Mouse (Mus musculus) monocyte, adult 59 days (primary cell): ENCODE results near the gene Grid2ip. TPM values are rescaled to one million over a fixed set of nuclear protein-coding genes. Genes with fewer than 3 reads are reported as not detected.

ENCODE experiments used
- total RNA-seq, 2 experiments: library from RNA; stranded (reverse); gene quantifications; one replicate each; pipeline ENCODE4 v1.2.4; 2023

Grid2ip gene
- not detected for total RNA-seq

DNA sequence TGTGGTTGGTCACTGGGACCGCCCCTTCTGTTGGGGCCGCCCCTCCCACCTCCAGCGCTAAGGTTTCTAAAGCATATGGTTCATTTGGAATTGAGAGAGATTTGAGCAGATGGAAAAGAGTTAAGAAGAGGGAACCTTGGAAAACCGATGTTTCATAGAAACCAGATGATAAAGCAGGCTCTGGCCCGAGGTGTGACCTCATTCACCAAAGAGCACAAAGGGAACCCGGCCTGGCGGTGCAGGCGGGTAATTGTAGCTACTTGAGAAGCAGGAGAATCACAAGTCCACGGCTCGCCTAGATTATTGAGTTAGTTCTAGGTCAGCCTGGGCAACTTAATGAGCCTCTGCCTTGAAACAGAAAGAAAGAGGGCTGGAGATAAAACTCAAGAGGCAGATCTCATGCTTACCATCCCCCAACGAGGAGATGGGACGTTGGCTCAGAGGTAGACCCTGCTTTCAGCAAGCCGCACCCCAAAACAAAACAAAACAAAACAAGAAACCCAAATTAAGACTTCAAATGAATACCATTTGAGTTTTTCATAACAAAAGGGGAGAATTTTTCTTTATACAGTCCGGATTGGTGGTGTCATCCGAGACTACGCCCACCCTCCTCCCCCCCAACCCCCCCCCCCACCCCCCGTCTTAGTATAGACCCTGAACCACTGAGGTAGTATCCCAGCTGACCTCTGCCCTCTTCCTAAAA, at the start of gene Grid2ip:
Gene Grid2ip, plus strand, starts transcription at position 653 of the 703 bp plus-strand sequence.

DNA sequence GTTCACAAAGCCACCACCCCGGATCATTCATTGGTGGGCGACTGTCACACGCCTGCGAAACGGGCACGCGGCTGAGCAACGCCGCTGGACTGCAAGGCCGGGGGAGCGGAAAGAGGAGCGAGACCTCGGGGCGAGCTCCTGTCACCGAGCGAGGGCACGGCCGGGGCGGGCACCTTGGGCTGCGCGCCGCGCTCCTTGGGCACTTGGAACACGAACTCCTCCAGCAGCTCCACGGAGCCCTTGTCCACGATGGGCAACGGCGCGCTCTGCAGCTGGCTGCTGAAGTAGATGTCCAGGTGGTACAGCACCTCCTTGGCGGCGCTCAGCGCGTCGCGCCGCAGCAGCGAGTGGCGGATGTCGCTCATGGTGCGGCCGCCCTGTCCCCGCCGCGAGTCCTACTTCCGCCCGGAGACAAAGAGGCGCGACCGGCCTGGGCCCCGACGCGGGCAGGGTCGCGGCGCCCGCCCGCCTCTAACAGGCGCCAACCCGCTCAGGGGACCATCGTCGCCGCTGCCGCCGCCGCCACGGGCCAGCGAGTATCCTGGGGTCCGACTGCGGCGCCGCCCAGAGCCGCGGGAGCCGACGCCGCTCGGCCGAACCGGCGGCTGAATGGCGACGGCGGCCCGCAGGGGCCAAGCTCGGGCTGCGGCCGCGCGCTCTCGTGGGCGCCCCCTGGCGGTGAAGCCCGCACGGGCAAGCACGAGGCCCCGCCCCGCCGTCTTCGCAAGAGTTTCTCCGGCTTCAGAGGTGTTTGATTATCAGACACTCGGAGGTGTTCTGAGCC, 42.2 kb upstream of the Grid2ip start, which contains the start of gene E130309D02Rik:
Gene E130309D02Rik, minus strand, starts transcription at position 631 of the 784 bp plus-strand sequence.

DNA sequence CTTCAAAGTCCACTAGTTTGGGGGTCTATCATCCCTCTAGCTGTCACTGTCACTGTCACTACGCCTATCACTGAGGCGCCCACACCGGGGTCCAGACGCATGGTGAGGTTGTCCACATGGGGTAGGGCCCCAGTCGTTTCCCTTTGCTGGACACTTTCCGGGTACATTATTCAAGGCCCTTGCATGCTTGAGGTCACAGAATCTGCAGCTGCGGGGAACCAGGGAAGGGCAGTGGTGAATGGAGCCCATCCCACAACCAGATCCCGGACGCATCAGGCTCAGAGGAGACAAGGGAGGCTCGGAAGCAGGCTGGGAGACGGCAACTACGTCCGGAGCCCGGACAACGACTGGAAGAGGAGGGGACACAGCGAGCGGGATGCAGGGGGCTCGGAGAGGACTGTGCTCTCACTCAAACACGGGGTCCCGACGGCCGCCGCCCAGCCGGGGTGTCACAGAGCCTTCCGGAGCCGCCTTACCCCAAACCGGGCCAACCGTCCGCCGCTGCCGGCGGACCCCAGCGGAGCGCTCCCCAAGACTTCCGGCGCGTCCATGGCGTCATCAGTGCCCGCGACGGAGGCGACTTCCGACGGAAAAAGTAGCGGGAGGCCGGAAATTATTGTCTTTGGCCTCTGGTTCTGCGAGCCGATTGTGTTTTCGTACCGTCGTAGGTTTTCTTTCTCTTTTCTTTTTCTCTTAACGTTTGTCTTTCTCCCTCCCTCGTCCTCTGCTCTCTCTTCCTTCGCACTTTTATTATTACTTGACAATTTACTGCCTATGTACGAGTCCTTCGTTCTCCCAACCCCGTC, 28.2 kb upstream of the Grid2ip start, which contains the start of gene Zdhhc4:
Gene Zdhhc4, minus strand, starts transcription at position 567 of the 806 bp plus-strand sequence.

GRCm38 (mm10) chr5:143403221-143404147, 46.3 kb downstream of the Grid2ip start, which contains the start of gene Kdelr2:
Gene Kdelr2 (plus strand): TSS chr5:143403838.

Other genes with a start within 250 kb of the Grid2ip start
- gene Rnf216, start 244.3 kb upstream of the Grid2ip start, total RNA-seq, result 100 to 1,000 TPM in 1 of 2 experiments, 10 to 100 TPM in 1; 91.9 to 101 TPM
- gene Olfr718-ps1, start 209.8 kb upstream of the Grid2ip start, total RNA-seq, result under 1 TPM; 0.15 to 0.29 TPM
- 10 to 100 TPM in 1 of 2 experiments, 1 to 10 TPM in 1; 8.5 to 10.3 TPM for gene Rbak, start 176.6 kb upstream of the Grid2ip start, total RNA-seq
- not detected for gene Spdye4b, start 176.3 kb upstream of the Grid2ip start, total RNA-seq
- not detected for gene Spdye4a, start 130.4 kb upstream of the Grid2ip start, total RNA-seq
- gene Zfp12, start 122.2 kb upstream of the Grid2ip start, total RNA-seq, result 10 to 100 TPM; 15.2 to 17.1 TPM
- gene Zfp316, start 87.3 kb upstream of the Grid2ip start, total RNA-seq, result 1 to 10 TPM; 2.5 to 3.5 TPM
- under 1 TPM; 0.26 to 0.30 TPM for gene Zfp853, start 63.7 kb upstream of the Grid2ip start, total RNA-seq
- gene E130309D02Rik, start 42.0 kb upstream of the Grid2ip start, total RNA-seq, result 10 to 100 TPM; 25.0 to 28.0 TPM
- 10 to 100 TPM; 42.1 to 45.4 TPM for gene Zdhhc4, start 28.1 kb upstream of the Grid2ip start, total RNA-seq
- 10 to 100 TPM; 52.1 to 55.1 TPM for gene Kdelr2, start 46.5 kb downstream of the Grid2ip start, total RNA-seq
- 10 to 100 TPM; 63.3 to 68.8 TPM for gene Daglb, start 107.2 kb downstream of the Grid2ip start, total RNA-seq
- 100 to 1,000 TPM; 580 to 628 TPM for gene Rac1, start 170.7 kb downstream of the Grid2ip start, total RNA-seq